Mouse (Mus musculus): ENCODE measurements around the gene Camp.
A peak's percentile ranks its signal among the peaks of the same experiment; 100 is the strongest.

DNA sequence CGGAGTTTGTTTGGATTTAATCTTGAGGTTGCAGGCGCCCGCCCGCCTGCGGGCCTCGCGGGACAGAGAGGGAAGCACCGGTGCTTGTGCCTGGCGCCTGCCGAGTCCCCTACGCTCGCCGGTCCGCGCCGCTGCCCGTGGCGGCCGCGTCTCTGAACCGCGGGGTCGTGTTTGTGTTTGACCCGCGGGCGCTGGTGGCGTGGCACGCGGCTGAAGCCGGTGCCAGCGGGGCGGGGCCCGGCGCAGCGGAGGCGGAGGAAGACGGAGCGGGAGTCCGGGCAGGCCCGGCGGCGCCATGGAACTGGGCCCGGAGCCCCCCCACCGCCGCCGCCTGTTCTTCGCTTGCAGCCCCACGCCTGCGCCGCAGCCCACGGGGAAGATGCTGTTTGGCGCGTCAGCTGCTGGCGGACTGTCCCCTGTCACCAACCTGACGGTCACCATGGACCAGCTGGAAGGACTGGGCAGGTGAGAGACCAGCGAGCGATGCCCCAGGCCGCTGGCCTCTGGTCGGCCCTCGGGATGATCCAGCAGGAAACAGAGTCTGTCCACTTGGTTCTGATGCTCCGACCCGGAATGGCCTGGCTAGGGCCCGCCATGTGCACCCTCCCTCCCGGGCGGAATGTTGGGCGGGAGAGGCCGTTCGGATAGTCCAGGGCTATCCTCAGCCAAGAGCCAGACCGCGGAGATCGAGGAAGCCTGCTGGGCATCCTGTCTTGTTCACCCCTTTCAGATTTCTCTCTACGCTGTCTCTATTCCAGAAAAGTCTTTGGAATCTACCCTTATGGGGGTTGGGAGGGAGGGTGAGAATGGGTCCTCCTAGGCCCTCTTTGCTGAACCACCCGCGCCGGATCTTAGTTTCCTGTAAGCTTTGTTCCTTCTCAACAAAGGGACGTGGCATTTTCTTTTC, 26.5 kb upstream of the Camp start:
- TF ChIP-seq POLR2A (IDR thresholded peaks at IDR 0.05; ENCODE audit: extremely low read depth, insufficient read depth, low read length) (0 out of 2 replicates have a peak, but pooled peaks have one; percentile 8), CTCF (IDR thresholded peaks at IDR 0.05; ENCODE audit: low read depth, low read length) (no peak)
